Mouse (Mus musculus): ENCODE data around the gene Klc4.

- TF ChIP-seq CTCF (conservative IDR thresholded peaks at IDR 0.05; ENCODE audit: insufficient read depth, insufficient read length, low read depth, low read length) (no peak), POLR2A (IDR thresholded peaks at IDR 0.05; ENCODE audit: low read depth, low read length) (no peak)
Observed at GRCm38 (mm10) chr17:46624598-46624997, 21.2 kb downstream of the Klc4 start.

Measured in kidney, adult 2 months (tissue).